In the genomic region with DNA sequence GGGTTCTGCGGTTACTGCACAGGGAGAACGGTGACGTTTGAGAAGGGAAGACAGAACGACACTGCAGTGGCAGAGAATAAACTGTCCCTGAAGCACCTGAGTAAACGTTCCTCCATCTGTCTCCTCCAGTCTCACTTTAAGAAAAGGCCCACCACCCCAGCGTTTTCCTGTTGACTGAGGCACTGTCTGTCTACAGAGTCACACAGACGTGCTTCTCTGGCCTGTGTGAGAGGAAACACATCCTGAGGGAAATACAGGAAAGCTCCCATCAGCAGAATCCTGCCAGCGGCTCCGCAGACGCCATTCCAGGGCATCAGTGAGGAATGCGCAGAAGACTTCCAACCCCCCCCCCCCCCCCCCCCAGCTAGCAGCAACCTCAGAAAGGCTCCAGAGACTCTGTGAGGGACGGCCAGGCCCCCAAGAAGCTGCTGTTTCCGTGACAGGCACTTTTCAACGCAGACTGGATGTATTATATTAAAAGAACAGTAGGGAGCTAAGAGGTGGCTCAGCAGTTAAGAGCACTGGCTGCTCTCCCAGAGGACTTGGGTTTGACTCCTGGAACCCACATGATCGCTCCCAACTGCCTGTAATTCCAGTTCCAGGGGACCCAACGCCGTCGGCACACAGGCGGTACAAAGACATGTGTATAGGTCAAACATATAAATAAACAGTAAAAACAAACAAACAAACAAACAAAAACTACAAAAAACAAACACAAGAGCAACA, we compare ENCODE assay signal across 8 mouse cellular contexts. TPM values are rescaled to one million over a fixed set of nuclear protein-coding genes. Genes with fewer than 3 reads are reported as not detected.
A peak's percentile ranks its signal among the peaks of the same experiment; 100 is the strongest.
DNase-seq lines count a peak whose midpoint lies in the region; ATAC-seq and TF ChIP-seq lines count a peak whose summit lies in the region.

No protein-coding gene starts in this region.

- no peak for TF ChIP-seq CTCF in stomach, postnatal 0 days (IDR thresholded peaks at IDR 0.05; ENCODE audit: low read depth)

- H3K4me2 ChIP-seq in neural tube, embryonic 11.5 days (ENCODE audit: low read depth) = peak overlapping the region; percentile 5; the same call in 1 of the 2 replicates
- H3K4me2 ChIP-seq in hindbrain, embryonic 12.5 days (replicated peaks) = peak overlapping the region; percentile 36
- H3K4me2 ChIP-seq in limb, embryonic 15.5 days = no peak overlapping the region; the same call in 1 of the 2 replicates
- H3K4me2 ChIP-seq in stomach, postnatal 0 days (replicated peaks; ENCODE audit: low read depth) = no peak overlapping the region; the same call in 1 of the 2 replicates

- H3K36me3 ChIP-seq in neural tube, embryonic 11.5 days (ENCODE audit: control insufficient read depth, insufficient read depth, low read length) = no peaks in the 10 kb centered on the region
- no peaks in the 10 kb centered on the region for H3K36me3 ChIP-seq in hindbrain, embryonic 12.5 days
- H3K36me3 ChIP-seq in limb, embryonic 15.5 days = no peaks in the 10 kb centered on the region
- no peaks in the 10 kb centered on the region for H3K36me3 ChIP-seq in stomach, postnatal 0 days (ENCODE audit: control insufficient read depth, insufficient read depth, low read length)

- 30% methylated on average over 19 of the region's 19 CpGs for WGBS in neural tube, embryonic 11.5 days
- WGBS in hindbrain, embryonic 12.5 days = 26% methylated on average over 19 of the region's 19 CpGs
- WGBS in limb, embryonic 15.5 days = 13% methylated on average over 19 of the region's 19 CpGs
- 33% methylated on average over 19 of the region's 19 CpGs for WGBS in stomach, postnatal 0 days

- no peaks in the 10 kb centered on the region for H3K9me3 ChIP-seq in neural tube, embryonic 11.5 days (ENCODE audit: control insufficient read depth, low read length)
- H3K9me3 ChIP-seq in hindbrain, embryonic 12.5 days (replicated peaks) = no peaks in the 10 kb centered on the region
- H3K9me3 ChIP-seq in limb, embryonic 15.5 days = no peaks in the 10 kb centered on the region
- H3K9me3 ChIP-seq in stomach, postnatal 0 days (ENCODE audit: control insufficient read depth, low read length) = no peaks in the 10 kb centered on the region

- DNase-seq in neural tube, embryonic 11.5 days (ENCODE audit: low spot score) = no peak
- no peak for DNase-seq in neural tube, embryonic 10.5 days (ENCODE audit: extremely low spot score, low spot score)
- DNase-seq in stomach, postnatal 0 days (ENCODE audit: low spot score) = peak; percentile 19
- DNase-seq in frontal cortex, postnatal 10 days (ENCODE audit: low spot score in 2 of 2) = no peak
- DNase-seq in spleen, adult 18-20 months = no peak

- H3K9ac ChIP-seq in neural tube, embryonic 11.5 days (ENCODE audit: low read length) = 0 out of 2 replicates have a peak overlapping the region, but pooled peaks have one; percentile 10
- H3K9ac ChIP-seq in hindbrain, embryonic 12.5 days = peak overlapping the region; percentile 43; the same call in 1 of the 2 replicates
- no peak overlapping the region for H3K9ac ChIP-seq in limb, embryonic 15.5 days
- 0 out of 2 replicates have a peak overlapping the region, but pooled peaks have one; percentile 13 for H3K9ac ChIP-seq in stomach, postnatal 0 days (ENCODE audit: low read length)

- peaks cover 20% of the 10 kb centered on the region for H3K4me1 ChIP-seq in neural tube, embryonic 11.5 days (ENCODE audit: control insufficient read depth, insufficient read depth, low read length)
- peaks cover 61% of the 10 kb centered on the region for H3K4me1 ChIP-seq in hindbrain, embryonic 12.5 days
- H3K4me1 ChIP-seq in limb, embryonic 15.5 days = peaks cover 39% of the 10 kb centered on the region
- no peaks in the 10 kb centered on the region; the same call in 1 of the 2 replicates for H3K4me1 ChIP-seq in stomach, postnatal 0 days (replicated peaks; ENCODE audit: control insufficient read depth, insufficient read depth)

- TF ChIP-seq EP300 in stomach, postnatal 0 days (optimal IDR thresholded peaks at IDR 0.05) = no peak

- no peaks in the 10 kb centered on the region for H3K27me3 ChIP-seq in neural tube, embryonic 11.5 days (ENCODE audit: control insufficient read depth, insufficient read depth, low read length)
- H3K27me3 ChIP-seq in hindbrain, embryonic 12.5 days = no peaks in the 10 kb centered on the region
- H3K27me3 ChIP-seq in limb, embryonic 15.5 days = no peaks in the 10 kb centered on the region
- H3K27me3 ChIP-seq in stomach, postnatal 0 days (ENCODE audit: control insufficient read depth, insufficient read depth, low read length) = no peaks in the 10 kb centered on the region

- no peak overlapping the region for H3K4me3 ChIP-seq in neural tube, embryonic 11.5 days (ENCODE audit: low read depth, low read length)
- H3K4me3 ChIP-seq in hindbrain, embryonic 12.5 days = no peak overlapping the region
- no peak overlapping the region for H3K4me3 ChIP-seq in limb, embryonic 15.5 days
- no peak overlapping the region for H3K4me3 ChIP-seq in stomach, postnatal 0 days (ENCODE audit: low read depth, low read length)

- no peak for ATAC-seq in neural tube, embryonic 11.5 days (ENCODE audit: insufficient read depth, low FRiP score, low TSS enrichment)
- no peak for ATAC-seq in hindbrain, embryonic 12.5 days (ENCODE audit: low FRiP score)
- no peak for ATAC-seq in limb, embryonic 15.5 days (ENCODE audit: insufficient number of reproducible peaks, low FRiP score, low TSS enrichment, low read depth)
- no peak; the same call in 1 of the 2 replicates for ATAC-seq in stomach, postnatal 0 days (ENCODE audit: low FRiP score, low TSS enrichment)
- no peak for ATAC-seq in granulocyte monocyte progenitor cell, adult 5-6 weeks (replicated peaks; ENCODE audit: poor library complexity, severe bottlenecking)

- 0 out of 2 replicates have a peak overlapping the region, but pooled peaks have one; percentile 31 for H3K27ac ChIP-seq in neural tube, embryonic 11.5 days (ENCODE audit: low read depth, low read length)
- peak overlapping the region; percentile 76 for H3K27ac ChIP-seq in hindbrain, embryonic 12.5 days
- H3K27ac ChIP-seq in limb, embryonic 15.5 days = peak overlapping the region; percentile 64
- peak overlapping the region; percentile 63 for H3K27ac ChIP-seq in stomach, postnatal 0 days (replicated peaks)

RNA-seq across cellular contexts. Expression of a gene that starts 19.2 kb away (rescaled TPM):
- 256 and 297 TPM in 2 replicates for polyA plus RNA-seq in neural tube, embryonic 11.5 days (2014; fragmentation: Nextera tagmentation; extraction: Ambion mirVana)
- polyA plus RNA-seq in hindbrain, embryonic 12.5 days (2016; fragmentation: Nextera tagmentation; extraction: Ambion mirVana) = 226 and 233 TPM in 2 replicates
- 98.4 and 105 TPM in 2 replicates for polyA plus RNA-seq in limb, embryonic 15.5 days (2015; fragmentation: Nextera tagmentation; extraction: Ambion mirVana)
- 91.6 and 93.6 TPM in 2 replicates for polyA plus RNA-seq in stomach, postnatal 0 days (2015; fragmentation: Nextera tagmentation; extraction: Ambion mirVana)
- total RNA-seq in granulocyte monocyte progenitor cell, adult 5-6 weeks (2014; fragmentation: Nextera tagmentation) = 55.8 and 64.9 TPM in 2 replicates
- 80.5 and 102 TPM in 2 replicates for total RNA-seq in granulocyte monocyte progenitor cell, adult 5-6 weeks (2017)

RNA-seq across cellular contexts. Expression of a gene that starts 56.9 kb away (rescaled TPM):
- 1.7 and 2.8 TPM in 2 replicates for polyA plus RNA-seq in neural tube, embryonic 11.5 days (2014; fragmentation: Nextera tagmentation; extraction: Ambion mirVana)
- 1.3 and 2.3 TPM in 2 replicates for polyA plus RNA-seq in hindbrain, embryonic 12.5 days (2016; fragmentation: Nextera tagmentation; extraction: Ambion mirVana)
- 5.5 and 8.3 TPM in 2 replicates for polyA plus RNA-seq in limb, embryonic 15.5 days (2015; fragmentation: Nextera tagmentation; extraction: Ambion mirVana)
- polyA plus RNA-seq in stomach, postnatal 0 days (2015; fragmentation: Nextera tagmentation; extraction: Ambion mirVana) = 2.0 and 2.6 TPM in 2 replicates
- 288 and 331 TPM in 2 replicates for total RNA-seq in granulocyte monocyte progenitor cell, adult 5-6 weeks (2014; fragmentation: Nextera tagmentation)
- 99.4 and 109 TPM in 2 replicates for total RNA-seq in granulocyte monocyte progenitor cell, adult 5-6 weeks (2017)

Comparison
In these comparisons a context has a peak if more than half of its experiments do, and no peak if none do; other contexts are left out.
1. H3K4me2 ChIP-seq: peak in neural tube, embryonic 11.5 days (single experiment) and hindbrain, embryonic 12.5 days (single experiment); none in limb, embryonic 15.5 days (single experiment) and stomach, postnatal 0 days (single experiment).
2. Peak in every context shown above with its lines, with median percentiles within 50 percentile points of each other: H3K27ac ChIP-seq.